Mouse (Mus musculus) myocyte (in vitro differentiated cells): ENCODE results near the gene Six1.

ENCODE experiments used
- CEBPB ChIP-seq: IDR thresholded peaks from 2 replicates; pipeline ENCODE4 v1.6.1; 2011; ENCODE audit warnings: mild to moderate bottlenecking, moderate library complexity; ENCODE audit not compliant: poor library complexity, insufficient read depth, severe bottlenecking
- E2F4 ChIP-seq: IDR thresholded peaks from one replicate; pipeline ENCODE4 v1.6.1; 2011; ENCODE audit warnings: mild to moderate bottlenecking, control low read depth, moderate library complexity; ENCODE audit not compliant: insufficient read depth
- MAX ChIP-seq: IDR thresholded peaks from one replicate; pipeline ENCODE4 v1.6.1; 2011; ENCODE audit warnings: low read depth, mild to moderate bottlenecking, control low read depth
- MYOD1 ChIP-seq, 3 experiments: IDR thresholded peaks; one replicate each; pipeline ENCODE4 v1.6.1; 2011; ENCODE audit warnings: control low read depth in 2 of 3, low read depth in 2 of 3, mild to moderate bottlenecking in 2 of 3, moderate library complexity in 1 of 3; ENCODE audit not compliant: insufficient read length in 2 of 3, control insufficient read depth in 1 of 3
- MYOG ChIP-seq, 3 experiments: IDR thresholded peaks; one replicate each; pipeline ENCODE4 v1.6.1; 2011; ENCODE audit warnings: control low read depth in 2 of 3, low read depth in 2 of 3, mild to moderate bottlenecking in 2 of 3; ENCODE audit not compliant: insufficient read length in 2 of 3, control insufficient read depth in 1 of 3, insufficient read depth in 1 of 3
- POLR2A ChIP-seq: IDR thresholded peaks from one replicate; pipeline ENCODE4 v1.6.1; 2011; ENCODE audit warnings: low read depth, mild to moderate bottlenecking, control low read depth, moderate library complexity; ENCODE audit not compliant: insufficient read length
- POLR2AphosphoS2 ChIP-seq: IDR thresholded peaks from one replicate; pipeline ENCODE4 v1.6.1; 2011; ENCODE audit warnings: low read depth, control low read depth; ENCODE audit not compliant: insufficient read length
- SRF ChIP-seq: IDR thresholded peaks from one replicate; pipeline ENCODE4 v1.6.1; 2011; ENCODE audit warnings: low read depth; ENCODE audit not compliant: control insufficient read depth, insufficient read length
- TCF12 ChIP-seq: IDR thresholded peaks from one replicate; pipeline ENCODE4 v1.6.1; 2011; ENCODE audit warnings: mild to moderate bottlenecking, control low read depth; ENCODE audit not compliant: poor library complexity, insufficient read depth, severe bottlenecking
- TCF3 ChIP-seq: IDR thresholded peaks from one replicate; pipeline ENCODE4 v1.6.1; 2011; ENCODE audit warnings: low read depth, control low read depth; ENCODE audit not compliant: insufficient read length
- USF1 ChIP-seq: IDR thresholded peaks from one replicate; pipeline ENCODE4 v1.6.1; 2011; ENCODE audit warnings: low read depth, mild to moderate bottlenecking, control low read depth, moderate library complexity

DNA sequence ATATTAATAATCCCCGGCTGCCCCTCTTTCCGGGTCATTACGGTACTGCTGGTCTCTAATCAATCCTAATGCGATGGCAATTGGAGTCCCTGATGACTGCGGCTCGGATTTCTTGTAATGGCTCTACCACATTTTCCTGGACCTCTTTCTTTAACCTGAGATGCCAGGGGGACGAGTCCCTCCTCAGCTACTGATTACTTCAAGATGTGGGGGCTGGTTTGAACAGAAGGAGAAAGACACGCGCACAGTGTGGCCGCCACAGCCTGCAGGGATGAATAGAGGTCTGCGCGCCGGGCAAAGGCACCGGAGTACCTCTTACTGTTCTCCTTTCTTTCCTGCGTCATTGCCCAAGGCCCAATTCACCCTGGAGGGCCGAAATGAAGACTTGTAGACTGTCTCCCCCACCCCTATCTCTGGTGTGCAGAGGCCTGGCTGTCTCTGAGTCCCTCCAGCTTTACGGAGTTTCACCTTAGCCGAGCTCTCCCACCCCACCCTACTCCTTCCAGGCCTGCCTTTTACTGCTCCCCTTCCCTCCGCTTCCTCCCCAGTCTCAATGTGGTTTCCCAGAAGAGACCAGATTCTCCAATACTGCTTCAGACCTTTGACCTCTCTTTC lies 1.5 kb downstream of the Six1 start:
- TF ChIP-seq E2F4 (no peak), POLR2A (peak; percentile 32), POLR2AphosphoS2 (no peak), CEBPB (no peak), MAX (no peak), SRF (no peak), USF1 (no peak), MYOG (IDR thresholded peaks at IDR 0.05; ENCODE audit: control insufficient read depth in 1 of 3, insufficient read depth in 1 of 3, insufficient read length in 2 of 3, low read depth in 2 of 3) (no peak), MYOD1 (IDR thresholded peaks at IDR 0.05; ENCODE audit: control insufficient read depth in 1 of 3, insufficient read length in 2 of 3, low read depth in 2 of 3) (no peak), TCF3 (no peak), TCF12 (no peak)
